Mouse (Mus musculus): ENCODE data around the gene Sae1.

DNA sequence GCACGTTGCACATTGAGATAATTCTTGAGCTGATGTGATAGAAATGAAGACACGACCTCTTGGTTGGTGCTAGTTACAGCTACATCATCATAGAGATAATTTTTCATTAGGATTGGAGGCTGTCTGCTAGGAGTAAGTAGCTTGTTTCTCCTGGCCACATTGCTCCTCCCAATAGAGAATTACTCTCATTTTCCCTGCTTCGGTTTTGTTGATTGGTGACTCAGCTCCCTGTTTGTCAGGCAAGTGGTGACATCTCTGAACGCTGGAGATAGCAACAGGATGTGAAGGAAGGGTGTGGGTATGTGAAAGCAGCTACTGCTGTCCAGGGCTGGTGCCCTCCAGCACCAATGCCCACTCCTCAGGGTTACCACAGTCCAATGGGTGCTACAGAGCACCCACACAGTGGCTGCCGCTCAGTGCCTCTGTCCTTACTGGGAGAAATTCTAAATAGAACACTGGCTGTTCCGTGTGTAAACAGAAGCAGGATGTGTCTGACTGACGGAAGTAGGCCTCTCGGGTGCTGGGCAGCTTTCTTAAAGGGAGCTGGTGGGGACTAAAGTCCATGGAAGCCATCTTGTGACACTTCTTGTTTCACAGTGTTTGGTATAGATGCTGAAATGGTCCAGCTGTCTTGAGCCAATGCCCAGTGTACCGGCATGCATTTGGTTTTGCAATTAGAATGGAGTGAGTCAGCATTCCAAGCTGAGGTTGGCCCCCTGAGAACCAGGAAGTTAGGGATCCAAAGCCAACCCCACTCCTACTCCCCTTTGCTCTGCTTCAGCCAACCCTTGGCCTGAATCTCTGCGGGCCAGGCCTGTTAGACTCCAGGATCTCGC lies 18.1 kb upstream of the Sae1 start:
- TF ChIP-seq CTCF (IDR thresholded peaks at IDR 0.05; ENCODE audit: low read depth, low read length) (no peak), POLR2A (IDR thresholded peaks at IDR 0.05; ENCODE audit: insufficient read depth, low read length) (no peak), EP300 (IDR thresholded peaks at IDR 0.05; ENCODE audit: insufficient read depth, low read depth, low read length) (no peak)

Measured in ES-Bruce4 (cell line).